Mouse (Mus musculus) CH12.LX (cell line): ENCODE data around the gene Lhpp.

Source experiments
- CTCF ChIP-seq, 2 experiments: IDR thresholded peaks in 1 of 2; conservative IDR thresholded peaks in 1 of 2; 2 replicates each; pipeline ENCODE4 v1.5.1; 2011 to 2012; ENCODE audit warnings: low read depth in 2 of 2, low read length in 2 of 2, improper control_type of control experiment in 1 of 2, inconsistent platforms in 1 of 2, mild to moderate bottlenecking in 1 of 2, moderate library complexity in 1 of 2
- KAT2A ChIP-seq: IDR thresholded peaks from 2 replicates; pipeline ENCODE4 v1.6.1; 2012; ENCODE audit warnings: low read length, improper control_type of control experiment, inconsistent platforms; ENCODE audit not compliant: insufficient replicate concordance
- MAX ChIP-seq: IDR thresholded peaks from 2 replicates; pipeline ENCODE4 v1.6.1; 2011; ENCODE audit warnings: low read length, improper control_type of control experiment
- NELFE ChIP-seq: IDR thresholded peaks from 2 replicates; pipeline ENCODE4 v1.6.1; 2011; ENCODE audit warnings: low read depth, low read length, improper control_type of control experiment
- POLR2A ChIP-seq: IDR thresholded peaks from 2 replicates; pipeline ENCODE4 v1.6.1; 2011; ENCODE audit warnings: low read depth, mild to moderate bottlenecking, improper control_type of control experiment, low read length
- RAD21 ChIP-seq: IDR thresholded peaks from 2 replicates; pipeline ENCODE4 v1.6.1; 2011; ENCODE audit warnings: low read depth, mild to moderate bottlenecking, low read length, improper control_type of control experiment, moderate library complexity
- UBTF ChIP-seq: IDR thresholded peaks from 2 replicates; pipeline ENCODE4 v1.6.1; 2012; ENCODE audit warnings: low read depth, mild to moderate bottlenecking, inconsistent platforms, low read length, improper control_type of control experiment, moderate library complexity
- USF1 ChIP-seq: IDR thresholded peaks from 2 replicates; pipeline ENCODE4 v1.6.1; 2014; ENCODE audit warnings: low read depth, mild to moderate bottlenecking, inconsistent platforms, low read length, improper control_type of control experiment
- ZMIZ1 ChIP-seq: IDR thresholded peaks from 2 replicates; pipeline ENCODE4 v1.6.1; 2012; ENCODE audit warnings: low read depth, mild to moderate bottlenecking, inconsistent platforms, low read length, improper control_type of control experiment

DNA sequence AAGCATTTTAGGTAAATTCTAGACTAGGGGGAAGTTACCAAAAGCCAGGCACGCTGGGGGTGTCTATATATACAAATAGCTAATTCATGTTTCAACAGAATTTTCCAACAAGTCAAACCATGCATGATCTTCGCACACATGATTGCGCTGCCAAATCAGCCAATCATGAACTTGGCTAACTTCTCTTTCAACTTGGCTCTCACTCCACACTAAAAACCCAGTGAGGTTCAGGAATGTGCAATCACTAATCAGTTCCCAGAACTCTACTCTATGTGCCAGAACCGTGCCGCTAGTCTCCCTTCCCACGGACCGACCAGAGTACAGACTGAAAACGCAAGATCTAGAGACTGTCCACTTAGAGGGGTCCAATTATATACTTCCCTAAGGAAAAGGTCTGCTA, 39.0 kb upstream of the Lhpp start:
- TF ChIP-seq RAD21 (no peak), CTCF (conservative IDR thresholded peaks at IDR 0.05 in 1 of 2, IDR thresholded peaks at IDR 0.05 in 1 of 2; ENCODE audit: low read depth in 2 of 2, low read length in 2 of 2) (no peak), KAT2A (no peak), UBTF (no peak), ZMIZ1 (no peak), USF1 (no peak), NELFE (no peak), POLR2A (no peak), MAX (no peak)
